Mouse (Mus musculus): Measurements from ENCODE around the gene Hes5. TPM values are rescaled to one million over a fixed set of nuclear protein-coding genes. Genes with fewer than 3 reads are reported as not detected.
A peak's percentile ranks its signal among the peaks of the same experiment; 100 is the strongest.

Hes5 gene
- polyA plus RNA-seq, 1 experiment from 2014 or later, result 0.33 TPM

- Histone ChIP-seq H3K4me3 (no peak overlapping the region), H3K36me3 (no peaks in the 10 kb centered on the region), H3K27me3 (ENCODE audit: low read depth, poor library complexity, severe bottlenecking) (no peaks in the 10 kb centered on the region), H3K4me1 (peaks cover 29% of the 10 kb centered on the region), H3K9me3 (replicated peaks) (no peaks in the 10 kb centered on the region), H3K27ac (peak overlapping the region; percentile 87; the same call in 1 of the 2 replicates)
- WGBS, result 79% methylated on average over 12 of the region's 12 CpGs
- no peak for DNase-seq (ENCODE audit: low spot score)
These were observed 31.5 kb upstream of the Hes5 start for GRCm38 (mm10) chr4:154929088-154929660.

GRCm38 (mm10) chr4:154933306-154933907, 27.3 kb upstream of the Hes5 start:
- Histone ChIP-seq H3K27me3 (ENCODE audit: low read depth, poor library complexity, severe bottlenecking) (no peaks in the 10 kb centered on the region), H3K9me3 (replicated peaks) (no peaks in the 10 kb centered on the region), H3K36me3 (no peaks in the 10 kb centered on the region), H3K4me3 (no peak overlapping the region), H3K27ac (no peak overlapping the region), H3K4me1 (peaks cover 7% of the 10 kb centered on the region)
- WGBS, result 68% methylated on average over 13 of the region's 13 CpGs
- no peak for DNase-seq (ENCODE audit: low spot score)

- DNase-seq (ENCODE audit: low spot score), result no peak
- 95% methylated on average over 2 of the region's 2 CpGs for WGBS
- Histone ChIP-seq H3K27ac (no peak overlapping the region), H3K4me1 (no peaks in the 10 kb centered on the region), H3K36me3 (no peaks in the 10 kb centered on the region), H3K9me3 (replicated peaks) (no peaks in the 10 kb centered on the region), H3K4me3 (no peak overlapping the region), H3K27me3 (ENCODE audit: low read depth, poor library complexity, severe bottlenecking) (no peaks in the 10 kb centered on the region)
These were observed 25.9 kb upstream of the Hes5 start for GRCm38 (mm10) chr4:154934800-154935199.

- H3K27me3 ChIP-seq (ENCODE audit: low read depth, poor library complexity, severe bottlenecking), result no peaks in the 10 kb centered on the region
- H3K36me3 ChIP-seq, result no peaks in the 10 kb centered on the region
- no peak overlapping the region for H3K27ac ChIP-seq
- 82% methylated on average over 7 of the region's 7 CpGs for whole genome bisulfite sequencing
- no peaks in the 10 kb centered on the region for H3K9me3 ChIP-seq (replicated peaks)
- no peak overlapping the region for H3K4me3 ChIP-seq
- no peaks in the 10 kb centered on the region for H3K4me1 ChIP-seq
- no peak for DNase-seq (ENCODE audit: low spot score)
These were observed 24.9 kb upstream of the Hes5 start for GRCm38 (mm10) chr4:154935788-154936187.

GRCm38 (mm10) chr4:154936542-154937255, 24.0 kb upstream of the Hes5 start:
- 74% methylated on average over 8 of the region's 8 CpGs for WGBS
- DNase-seq (ENCODE audit: low spot score), result no peak
- H3K4me3 ChIP-seq, result no peak overlapping the region
- no peaks in the 10 kb centered on the region for H3K4me1 ChIP-seq
- no peak overlapping the region for H3K27ac ChIP-seq
- H3K9me3 ChIP-seq (replicated peaks), result no peaks in the 10 kb centered on the region
- no peaks in the 10 kb centered on the region for H3K36me3 ChIP-seq
- H3K27me3 ChIP-seq (ENCODE audit: low read depth, poor library complexity, severe bottlenecking), result no peaks in the 10 kb centered on the region

- Histone ChIP-seq H3K27ac (no peak overlapping the region), H3K4me3 (no peak overlapping the region), H3K4me1 (no peaks in the 10 kb centered on the region), H3K27me3 (ENCODE audit: low read depth, poor library complexity, severe bottlenecking) (no peaks in the 10 kb centered on the region), H3K9me3 (replicated peaks) (no peaks in the 10 kb centered on the region), H3K36me3 (no peaks in the 10 kb centered on the region)
- 74% methylated on average over 1 of the region's 1 CpGs for WGBS
- DNase-seq (ENCODE audit: low spot score), result no peak
These were observed 23.0 kb upstream of the Hes5 start for GRCm38 (mm10) chr4:154937746-154938145.

GRCm38 (mm10) chr4:154940156-154940555, 20.6 kb upstream of the Hes5 start:
- Histone ChIP-seq H3K9me3 (replicated peaks) (no peaks in the 10 kb centered on the region), H3K27ac (no peak overlapping the region), H3K4me1 (peaks cover 2% of the 10 kb centered on the region; the same call in 1 of the 2 replicates), H3K27me3 (ENCODE audit: low read depth, poor library complexity, severe bottlenecking) (no peaks in the 10 kb centered on the region), H3K4me3 (no peak overlapping the region), H3K36me3 (no peaks in the 10 kb centered on the region)
- DNase-seq (ENCODE audit: low spot score), result no peak
- 94% methylated on average over 2 of the region's 2 CpGs for WGBS

- H3K27me3 ChIP-seq (ENCODE audit: low read depth, poor library complexity, severe bottlenecking), result no peaks in the 10 kb centered on the region
- DNase-seq (ENCODE audit: low spot score), result no peak
- peaks cover 18% of the 10 kb centered on the region for H3K4me1 ChIP-seq
- no peak overlapping the region for H3K27ac ChIP-seq
- H3K36me3 ChIP-seq, result no peaks in the 10 kb centered on the region
- H3K4me3 ChIP-seq, result no peak overlapping the region
- WGBS, result 92% methylated on average over 5 of the region's 5 CpGs
- H3K9me3 ChIP-seq (replicated peaks), result no peaks in the 10 kb centered on the region
These were observed 18.9 kb upstream of the Hes5 start for GRCm38 (mm10) chr4:154941831-154942230.

- H3K27ac ChIP-seq, result no peak overlapping the region
- DNase-seq (ENCODE audit: low spot score), result no peak
- no peak overlapping the region for H3K4me3 ChIP-seq
- H3K4me1 ChIP-seq, result peaks cover 18% of the 10 kb centered on the region
- H3K27me3 ChIP-seq (ENCODE audit: low read depth, poor library complexity, severe bottlenecking), result no peaks in the 10 kb centered on the region
- no peaks in the 10 kb centered on the region for H3K9me3 ChIP-seq (replicated peaks)
- no peaks in the 10 kb centered on the region for H3K36me3 ChIP-seq
- WGBS, result 86% methylated on average over 10 of the region's 10 CpGs
These were observed 17.9 kb upstream of the Hes5 start for GRCm38 (mm10) chr4:154942632-154943322.

GRCm38 (mm10) chr4:154943323-154944039, 17.2 kb upstream of the Hes5 start:
- peaks cover 18% of the 10 kb centered on the region for H3K4me1 ChIP-seq
- no peaks in the 10 kb centered on the region for H3K36me3 ChIP-seq
- no peaks in the 10 kb centered on the region for H3K9me3 ChIP-seq (replicated peaks)
- H3K4me3 ChIP-seq, result no peak overlapping the region
- no peak for DNase-seq (ENCODE audit: low spot score)
- 85% methylated on average over 6 of the region's 6 CpGs for WGBS
- peak overlapping the region; percentile 12; the same call in 1 of the 2 replicates for H3K27ac ChIP-seq
- H3K27me3 ChIP-seq (ENCODE audit: low read depth, poor library complexity, severe bottlenecking), result peaks cover 6% of the 10 kb centered on the region

- H3K9me3 ChIP-seq (replicated peaks), result no peaks in the 10 kb centered on the region
- WGBS, result 19% methylated on average over 2 of the region's 2 CpGs
- peaks cover 22% of the 10 kb centered on the region for H3K4me1 ChIP-seq
- H3K4me3 ChIP-seq, result no peak overlapping the region
- H3K36me3 ChIP-seq, result no peaks in the 10 kb centered on the region
- H3K27ac ChIP-seq, result peak overlapping the region; percentile 12; the same call in 1 of the 2 replicates
- peak; percentile 74 for DNase-seq (ENCODE audit: low spot score)
- peaks cover 12% of the 10 kb centered on the region for H3K27me3 ChIP-seq (ENCODE audit: low read depth, poor library complexity, severe bottlenecking)
These were observed 16.6 kb upstream of the Hes5 start for GRCm38 (mm10) chr4:154944121-154944590.

GRCm38 (mm10) chr4:154946319-154946718, 14.4 kb upstream of the Hes5 start:
- 1% methylated on average over 8 of the region's 8 CpGs for WGBS
- Histone ChIP-seq H3K27me3 (ENCODE audit: low read depth, poor library complexity, severe bottlenecking) (peaks cover 34% of the 10 kb centered on the region), H3K9me3 (replicated peaks) (no peaks in the 10 kb centered on the region), H3K4me1 (peaks cover 26% of the 10 kb centered on the region), H3K36me3 (no peaks in the 10 kb centered on the region), H3K4me3 (peak overlapping the region; percentile 35), H3K27ac (peak overlapping the region; percentile 68)
- peak; percentile 75 for DNase-seq (ENCODE audit: low spot score)

Data from limb, embryonic 10.5 days (tissue).